Mouse (Mus musculus) cerebellum, adult 2 months (tissue): ENCODE measurements around the gene Slx1b. TPM values are rescaled to one million over a fixed set of nuclear protein-coding genes. Genes with fewer than 3 reads are reported as not detected.

ENCODE experiments used
- DNase-seq, 2 experiments: peaks; one replicate each; pipeline ENCODE4 v3.0.0; 2021
- H3K27ac ChIP-seq: fragments of 200-500 bp; 2 replicates; pipeline ENCODE4 v1.5.1; 2012; ENCODE audit warnings: low read length, control low read depth, inconsistent platforms; ENCODE audit not compliant: insufficient read depth
- H3K27me3 ChIP-seq: fragments of 200-500 bp; 2 replicates; pipeline ENCODE4 v1.6.1; 2012; ENCODE audit warnings: inconsistent platforms, mild to moderate bottlenecking, low read length, moderate library complexity; ENCODE audit not compliant: control insufficient read depth, insufficient read depth
- H3K4me1 ChIP-seq: fragments of 200-500 bp; 2 replicates; pipeline ENCODE4 v1.6.1; 2011; ENCODE audit warnings: low read length; ENCODE audit not compliant: control insufficient read depth, insufficient read depth
- H3K4me3 ChIP-seq: fragments of 200-500 bp; replicated peaks from 2 replicates; pipeline ENCODE3; 2011; ENCODE audit warnings: mild to moderate bottlenecking, low read depth, low read length, control low read depth; ENCODE audit not compliant: insufficient read depth
- CTCF ChIP-seq: fragments of 200-500 bp; IDR thresholded peaks from 2 replicates; pipeline ENCODE4 v1.5.1; 2011; ENCODE audit warnings: low read depth, mild to moderate bottlenecking, control low read depth, low read length, moderate library complexity, borderline replicate concordance; ENCODE audit not compliant: insufficient read depth
- POLR2A ChIP-seq: fragments of 200-500 bp; IDR thresholded peaks from 2 replicates; pipeline ENCODE4 v1.6.1; 2011; ENCODE audit warnings: low read length, control low read depth, borderline replicate concordance; ENCODE audit not compliant: insufficient read depth
- WGBS: fragments of 180-500 bp; shearing (Covaris S2); methylation state at CpG from one replicate; pipeline ENCODE4 v1.1.7; 2018; 5-methylcytosine and 5-hydroxymethylcytosine counted together
- polyA plus RNA-seq: library from polyadenylated mRNA; depleted of rRNA; stranded (reverse); fragments of >200 nt; gene quantifications from 2 replicates; pipeline ENCODE4 v1.2.3, GENCODE M21; 2012

The Slx1b gene
- polyA plus RNA-seq, 1 experiment: 39.6 TPM

DNA sequence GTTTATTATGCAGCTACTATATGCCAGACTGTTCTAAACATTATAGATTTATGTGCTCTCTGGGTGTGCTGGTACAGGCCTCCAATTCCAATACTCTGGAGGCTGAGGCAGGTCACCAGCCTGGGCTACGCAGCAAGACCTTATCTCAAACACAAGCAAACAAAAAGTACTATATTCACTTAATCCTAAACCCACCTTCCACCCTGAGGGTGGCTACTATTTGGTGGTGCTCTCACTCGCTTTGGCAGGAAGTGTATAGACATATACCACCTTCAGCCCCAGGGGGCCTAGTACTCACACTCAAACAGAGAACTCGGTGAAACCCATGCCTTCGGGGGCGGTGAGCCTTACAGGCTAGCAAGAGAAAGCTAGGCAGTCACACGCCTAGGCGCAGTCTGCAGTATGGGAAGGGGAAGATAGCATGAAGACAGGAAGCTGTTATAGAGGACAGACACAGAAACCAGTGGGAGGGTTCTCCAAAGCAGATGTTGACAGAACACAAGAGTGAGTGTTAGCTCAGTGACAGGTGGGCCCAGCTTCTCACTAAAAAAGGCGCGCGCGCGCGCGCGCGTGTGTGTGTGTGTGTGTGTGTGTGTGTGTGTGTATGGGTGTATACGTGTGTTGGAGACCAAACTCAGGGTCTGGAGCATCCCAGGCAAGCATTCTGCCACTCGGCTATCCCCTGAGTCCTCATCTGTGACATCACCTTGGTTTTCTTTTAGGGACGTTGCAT is 12.0 kb upstream of the Slx1b start, which contains the start of gene Coro1a:
TSS of gene Coro1a (minus strand) at position 346 of the 733 bp plus-strand sequence.
- WGBS: 90% methylated on average over 19 of the region's 19 CpGs
- TF ChIP-seq CTCF (no peak), POLR2A (no peak)
- H3K27me3 ChIP-seq: no peaks in the 10 kb centered on the region
- no peak for DNase-seq
- peaks cover 4% of the 10 kb centered on the region for H3K4me1 ChIP-seq
- H3K4me3 ChIP-seq: no peak within 1 kb of the TSS
- H3K27ac ChIP-seq: no peak within 1 kb of the TSS

DNA sequence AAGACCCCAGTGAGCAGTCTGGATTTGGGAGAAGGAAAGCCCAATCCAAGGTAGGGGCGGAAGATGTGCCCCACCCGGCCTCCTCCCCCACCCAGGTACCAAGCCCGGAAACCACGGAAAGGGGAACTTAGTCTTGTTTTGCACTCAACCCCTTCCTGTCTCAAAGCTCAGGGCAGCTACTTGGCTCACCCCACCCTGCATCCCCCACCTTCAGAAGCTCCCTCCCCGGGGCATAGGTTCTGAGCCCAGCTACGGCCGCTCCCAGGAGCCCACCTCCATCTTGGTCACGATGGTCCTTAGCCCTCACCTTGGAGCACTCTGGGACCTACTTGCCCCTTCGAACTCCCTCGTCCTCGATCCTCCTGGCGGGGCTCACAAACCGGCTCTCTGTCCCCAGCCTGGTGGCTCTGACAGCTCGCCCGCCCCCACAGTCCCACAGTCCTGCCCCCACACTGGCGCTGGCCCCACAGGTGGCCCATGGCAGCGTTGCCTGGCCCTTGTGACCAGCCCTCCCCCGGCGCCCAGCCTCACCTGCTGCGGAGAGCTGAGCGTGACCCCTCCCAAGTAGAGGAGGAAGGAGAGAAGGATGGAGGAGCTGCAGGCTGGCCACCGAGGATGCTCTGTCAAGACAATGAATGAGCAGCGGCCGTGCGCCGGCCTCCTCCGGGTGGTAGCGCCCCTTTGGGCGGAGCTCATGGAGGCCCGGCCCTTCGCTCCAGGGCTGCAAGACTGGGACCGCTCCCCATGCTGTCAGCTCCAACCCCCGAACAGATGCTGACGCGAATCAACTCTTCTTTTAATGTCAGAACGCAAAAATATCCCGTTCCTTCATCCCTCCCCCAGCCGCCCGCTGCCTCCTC is 8.8 kb upstream of the Slx1b start:
- peak overlapping the region; percentile 64 for H3K27ac ChIP-seq
- peak overlapping the region; percentile 80 for H3K4me3 ChIP-seq
- no peaks in the 10 kb centered on the region for H3K27me3 ChIP-seq
- peak; percentile 90 to 92 for DNase-seq
- peaks cover 26% of the 10 kb centered on the region for H3K4me1 ChIP-seq
- WGBS: under 1% methylated on average over 39 of the region's 39 CpGs
- TF ChIP-seq CTCF (no peak), POLR2A (peak; percentile 81; the same call in 1 of the 2 replicates)

DNA sequence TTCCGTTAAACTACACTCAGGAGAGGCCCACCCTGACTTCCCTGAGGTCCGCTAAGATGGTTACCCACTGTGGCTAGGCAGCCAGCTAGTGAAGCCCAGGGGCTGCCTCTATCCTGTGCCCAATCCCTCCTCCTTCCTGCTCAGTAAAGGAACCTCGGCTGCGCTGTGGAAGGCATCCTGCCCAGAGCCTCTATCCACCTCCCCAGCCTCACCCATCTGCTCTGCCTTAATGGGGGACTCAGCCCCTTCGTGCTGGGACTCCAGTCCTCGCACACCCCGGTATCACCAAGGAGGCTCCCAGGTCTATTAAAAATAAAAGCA is 8.1 kb upstream of the Slx1b start:
- Histone ChIP-seq H3K27me3 (no peaks in the 10 kb centered on the region), H3K4me1 (peaks cover 26% of the 10 kb centered on the region), H3K4me3 (peak overlapping the region; percentile 80), H3K27ac (peak overlapping the region; percentile 64)
- TF ChIP-seq CTCF (no peak), POLR2A (peak; percentile 36; the same call in 1 of the 2 replicates)
- WGBS: 3% methylated on average over 7 of the region's 7 CpGs
- DNase-seq: peak; percentile 56 to 71

DNA sequence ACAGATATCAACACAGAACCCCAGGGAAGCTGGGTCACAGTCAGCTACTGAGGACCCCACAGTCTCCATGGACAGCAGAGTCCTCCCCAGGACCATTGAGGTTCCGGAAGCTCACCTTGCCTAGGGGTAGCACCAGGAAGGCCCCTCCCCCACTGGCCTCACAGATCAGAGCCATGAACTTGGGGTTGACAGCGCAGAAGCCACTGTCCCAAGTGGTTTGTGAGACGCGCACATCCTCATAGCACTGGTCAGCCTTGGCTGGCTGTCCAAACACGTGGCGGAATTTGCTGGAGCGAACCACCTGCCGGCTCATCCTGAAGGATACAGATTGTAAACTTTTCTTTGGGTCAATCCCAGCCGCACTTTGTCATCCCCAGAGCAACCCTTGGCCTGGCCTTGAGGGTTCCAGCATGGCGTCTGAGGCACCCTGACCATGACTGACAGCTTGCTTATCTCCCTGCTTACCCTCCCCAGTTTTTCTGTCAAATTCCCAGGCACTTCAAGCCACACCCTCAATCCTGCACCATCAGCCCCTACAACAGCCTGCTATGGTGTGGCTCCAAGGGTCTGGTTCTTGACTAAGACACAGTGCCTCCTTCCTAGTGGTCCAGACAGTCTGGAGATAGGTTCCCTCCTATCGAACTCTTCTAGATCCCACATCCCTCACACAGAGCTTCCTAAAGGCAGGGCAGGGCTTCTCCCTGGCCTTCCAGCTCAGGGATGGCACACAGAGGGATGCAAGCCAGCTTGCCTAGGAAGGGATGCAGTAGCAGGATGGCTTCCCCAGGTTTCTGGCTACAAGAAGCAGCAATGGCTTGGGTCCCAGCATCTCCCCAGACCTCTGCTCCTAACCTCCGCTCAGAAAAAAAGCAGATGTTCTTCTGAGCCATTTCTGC is 7.5 kb upstream of the Slx1b start:
- WGBS: 26% methylated on average over 12 of the region's 12 CpGs
- peak; percentile 48 to 62 for DNase-seq

DNA sequence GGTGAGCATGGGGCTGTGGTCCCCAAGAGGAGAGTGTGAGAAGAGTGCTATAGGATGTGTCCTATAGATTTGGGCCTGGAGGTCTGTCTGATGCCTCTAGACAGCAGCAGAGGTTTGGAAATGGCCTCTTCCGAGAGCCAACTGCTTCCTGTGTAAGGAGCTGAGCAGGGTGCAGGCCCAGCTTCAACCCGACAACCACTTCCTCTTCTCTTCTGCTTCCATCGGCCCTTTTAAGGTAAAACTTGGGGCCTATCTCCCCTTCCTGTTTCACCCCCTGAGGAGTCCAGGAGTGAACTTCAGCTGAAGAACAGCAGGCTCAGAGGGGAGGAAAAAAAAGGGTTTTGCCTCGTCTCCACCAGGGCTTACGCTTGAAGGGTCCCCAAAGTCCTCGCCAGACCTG is 6.8 kb upstream of the Slx1b start:
- Histone ChIP-seq H3K27me3 (no peaks in the 10 kb centered on the region), H3K4me3 (peak overlapping the region; percentile 80), H3K27ac (peak overlapping the region; percentile 64), H3K4me1 (peaks cover 26% of the 10 kb centered on the region)
- WGBS: 55% methylated on average over 6 of the region's 6 CpGs
- peak in 1 of 2 experiments; percentile 18 for DNase-seq
- TF ChIP-seq CTCF: no peak
- no peak for TF ChIP-seq POLR2A

More for the DNA sequence above, 7.5 kb upstream of the Slx1b start:
- peaks cover 26% of the 10 kb centered on the region for H3K4me1 ChIP-seq
- TF ChIP-seq CTCF (no peak), POLR2A (no peak)
- H3K27ac ChIP-seq: peak overlapping the region; percentile 64
- no peaks in the 10 kb centered on the region for H3K27me3 ChIP-seq
- H3K4me3 ChIP-seq: peak overlapping the region; percentile 80

DNA sequence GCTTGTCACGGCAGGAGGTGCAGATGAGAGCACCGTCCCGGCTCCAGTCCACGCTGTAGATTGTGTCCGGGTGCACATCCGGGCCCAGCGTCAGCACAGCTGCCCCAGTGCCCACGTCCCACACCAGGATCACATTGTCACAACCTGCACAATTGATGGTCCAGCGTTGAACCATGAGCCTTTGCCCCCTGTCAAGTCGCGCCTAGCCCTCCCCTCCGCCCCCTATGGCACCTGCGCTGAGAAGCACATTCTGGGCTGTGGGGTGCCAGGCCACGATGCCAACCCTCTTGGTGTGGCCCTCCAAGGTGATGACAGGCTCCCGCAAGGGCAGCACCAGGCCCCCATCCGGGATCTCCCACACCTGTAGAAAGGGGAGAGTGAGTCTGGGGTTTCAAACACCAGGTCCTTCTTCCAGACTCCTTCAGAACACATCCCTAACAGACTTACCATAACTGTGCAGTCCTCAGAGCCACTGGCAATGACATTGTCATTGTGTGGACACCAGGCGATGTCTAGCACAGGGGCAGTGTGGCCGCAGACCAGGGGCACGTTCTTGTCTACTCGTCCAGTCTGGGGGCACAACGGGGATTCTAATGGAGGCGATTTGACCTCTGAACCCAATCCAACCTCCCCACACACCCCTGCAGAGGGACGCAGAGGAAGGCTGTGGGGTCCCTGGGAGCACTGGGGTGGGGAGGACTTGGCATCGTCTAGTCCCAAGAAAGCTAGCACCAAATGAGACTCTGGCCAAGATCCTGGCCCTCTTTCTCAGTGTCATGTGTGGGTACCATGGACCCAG is 6.2 kb upstream of the Slx1b start:
- Histone ChIP-seq H3K4me3 (peak overlapping the region; percentile 80), H3K4me1 (peaks cover 26% of the 10 kb centered on the region), H3K27ac (peak overlapping the region; percentile 64), H3K27me3 (no peaks in the 10 kb centered on the region)
- WGBS: 39% methylated on average over 24 of the region's 24 CpGs
- no peak for TF ChIP-seq CTCF
- TF ChIP-seq POLR2A: no peak
- peak in 1 of 2 experiments; percentile 23 for DNase-seq
